Mouse (Mus musculus) left cerebral cortex, adult 8-10 months (tissue): ENCODE results near the gene Frmd6. TPM values are rescaled to one million over a fixed set of nuclear protein-coding genes. Genes with fewer than 3 reads are reported as not detected.
A peak's percentile ranks its signal among the peaks of the same experiment; 100 is the strongest.

Experiments used
- DNase-seq, 2 experiments: peaks; one replicate each; pipeline ENCODE4 v3.0.0; 2022; ENCODE audit warnings: low spot score in 2 of 2
- total RNA-seq, 4 experiments: library from RNA; stranded (reverse); gene quantifications; 2 replicates each; pipeline ENCODE4 v1.2.4; 2022

Gene Frmd6
- total RNA-seq, 4 experiments from 2014 or later = 31.3 to 40.3 (median 37.5) TPM

GRCm38 (mm10) chr12:70851342-70851960 is 26.1 kb downstream of the Frmd6 start:
- DNase-seq = no peak

- peak in 1 of 2 experiments; percentile 54 for DNase-seq
Observed at GRCm38 (mm10) chr12:70853026-70853425, 27.7 kb downstream of the Frmd6 start.

- DNase-seq = no peak
Observed at GRCm38 (mm10) chr12:70855678-70856077, 30.4 kb downstream of the Frmd6 start.

DNA sequence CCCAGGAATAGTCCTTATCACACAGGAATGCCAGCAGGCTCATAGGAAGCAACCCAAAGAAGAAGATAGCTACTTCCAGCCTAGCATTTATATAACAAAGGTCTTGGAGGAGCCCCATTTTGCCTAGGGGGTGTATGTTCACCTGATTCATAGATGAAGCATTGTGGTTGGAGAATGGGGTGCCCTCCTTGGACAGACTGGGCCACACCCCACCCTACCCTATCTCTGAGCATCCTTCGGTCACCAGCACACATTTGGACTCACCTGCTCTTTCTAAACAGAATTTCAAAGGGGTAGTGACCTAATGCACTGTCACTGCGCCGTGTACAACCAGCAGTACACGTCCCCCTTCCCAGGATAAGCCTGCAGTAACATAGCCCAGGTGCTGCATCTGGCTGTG is 31.5 kb downstream of the Frmd6 start:
- DNase-seq = no peak

DNA sequence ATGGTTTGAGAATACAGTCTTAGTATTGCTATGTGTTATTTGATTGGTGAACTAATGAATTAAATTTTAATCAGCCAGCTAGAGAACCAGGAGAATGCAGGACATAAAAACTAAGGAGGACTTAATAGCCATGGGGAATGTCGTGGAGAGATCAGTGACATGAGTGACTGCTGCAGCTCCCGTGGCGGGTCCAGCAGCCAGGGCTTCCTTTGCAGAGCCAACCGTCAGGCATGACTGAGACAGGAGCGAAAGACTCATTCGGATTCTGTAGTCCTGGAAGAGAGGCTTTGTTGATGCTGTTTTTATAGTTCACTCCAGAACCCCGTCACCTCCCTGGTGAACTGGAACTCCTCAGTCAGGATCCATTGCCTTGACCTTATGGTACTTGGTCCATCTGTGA is 38.0 kb downstream of the Frmd6 start:
- no peak for DNase-seq

- no peak for DNase-seq
Observed at GRCm38 (mm10) chr12:70867780-70868179, 42.5 kb downstream of the Frmd6 start.

DNA sequence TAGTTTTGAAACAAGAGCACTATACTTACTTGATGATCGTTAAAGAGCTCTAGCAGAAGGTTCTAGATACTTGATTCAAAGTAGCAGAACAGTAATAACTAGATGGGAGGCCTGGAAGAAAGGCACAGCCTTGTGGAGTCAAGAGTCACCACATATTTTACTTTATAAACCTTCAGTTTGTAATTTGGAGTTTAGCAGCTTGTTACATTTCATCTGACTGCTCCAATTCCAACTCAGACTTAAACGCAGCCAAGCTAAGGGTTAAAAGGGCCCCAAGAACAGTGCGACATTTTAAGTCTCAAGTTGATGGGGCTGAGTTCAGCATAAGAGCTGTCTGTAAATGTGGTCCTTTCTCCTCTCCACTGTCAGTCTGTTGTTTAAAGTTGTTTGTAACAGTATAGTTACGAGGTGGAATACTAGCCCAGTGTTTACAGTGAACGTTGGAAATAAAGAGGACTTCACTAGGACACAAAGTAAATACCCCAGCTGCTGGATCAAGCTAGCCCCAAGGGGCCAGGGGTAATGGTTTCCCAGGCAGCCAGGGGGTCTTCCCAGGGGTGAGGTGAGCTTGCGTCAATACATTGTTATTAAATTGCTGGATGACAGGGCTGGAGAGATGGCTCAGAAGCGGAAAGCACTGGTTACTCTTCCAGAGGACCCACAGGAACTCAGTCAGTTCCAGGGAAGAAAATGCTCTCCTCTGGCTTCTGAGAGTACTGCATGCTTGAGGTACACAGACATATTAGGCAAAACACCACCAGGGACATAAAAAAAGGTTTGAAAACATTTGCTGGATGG is 43.1 kb downstream of the Frmd6 start:
- DNase-seq = no peak

GRCm38 (mm10) chr12:70868988-70869291 is 43.6 kb downstream of the Frmd6 start:
- DNase-seq = no peak

- DNase-seq = no peak
Observed at GRCm38 (mm10) chr12:70873544-70873943, 48.2 kb downstream of the Frmd6 start.

- no peak for DNase-seq
Observed at GRCm38 (mm10) chr12:70876270-70876998, 51.1 kb downstream of the Frmd6 start.

DNA sequence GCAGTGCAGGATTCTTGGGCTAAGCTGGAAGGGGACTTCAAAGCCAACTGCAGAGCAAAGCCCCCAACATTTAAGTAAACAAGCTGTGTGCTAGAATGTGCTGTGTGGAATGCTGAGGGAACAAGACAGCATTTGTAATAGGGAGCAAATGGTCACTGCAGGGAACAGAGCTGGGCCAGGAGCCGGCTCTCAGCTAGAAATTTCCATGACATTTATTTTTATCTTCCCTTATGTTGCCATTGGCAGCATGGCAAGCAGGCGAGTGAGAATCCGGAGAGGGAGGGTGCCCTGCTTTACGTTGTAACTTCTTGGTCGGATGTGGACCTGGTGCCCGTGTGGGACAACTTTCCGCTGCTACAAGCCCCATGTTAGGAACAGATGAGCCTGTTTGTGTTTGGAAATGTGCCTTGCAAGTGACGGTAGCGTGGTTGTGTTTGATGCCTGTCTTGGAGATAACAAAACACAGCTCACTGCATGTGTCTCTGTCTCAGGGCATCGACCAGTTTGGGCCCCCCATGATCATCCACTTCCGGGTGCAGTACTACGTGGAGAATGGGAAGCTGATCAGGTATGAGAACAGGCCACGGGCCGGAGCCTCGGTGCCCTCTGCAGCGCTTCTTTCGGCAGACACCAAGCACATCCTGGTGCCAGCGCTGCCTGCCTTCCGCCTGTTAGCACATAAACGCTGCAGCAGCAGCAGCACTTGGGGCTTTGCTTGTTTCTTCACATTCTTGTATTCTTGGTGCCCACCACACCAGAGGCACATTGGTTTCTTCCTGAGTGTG is 52.8 kb downstream of the Frmd6 start:
- peak in 1 of 2 experiments; percentile 37 for DNase-seq

GRCm38 (mm10) chr12:70880396-70880975 is 55.2 kb downstream of the Frmd6 start:
- DNase-seq = no peak

GRCm38 (mm10) chr12:70881340-70881739 is 56.0 kb downstream of the Frmd6 start:
- DNase-seq = no peak

GRCm38 (mm10) chr12:70881854-70882253 is 56.5 kb downstream of the Frmd6 start:
- peak in 1 of 2 experiments; percentile 65 for DNase-seq

DNA sequence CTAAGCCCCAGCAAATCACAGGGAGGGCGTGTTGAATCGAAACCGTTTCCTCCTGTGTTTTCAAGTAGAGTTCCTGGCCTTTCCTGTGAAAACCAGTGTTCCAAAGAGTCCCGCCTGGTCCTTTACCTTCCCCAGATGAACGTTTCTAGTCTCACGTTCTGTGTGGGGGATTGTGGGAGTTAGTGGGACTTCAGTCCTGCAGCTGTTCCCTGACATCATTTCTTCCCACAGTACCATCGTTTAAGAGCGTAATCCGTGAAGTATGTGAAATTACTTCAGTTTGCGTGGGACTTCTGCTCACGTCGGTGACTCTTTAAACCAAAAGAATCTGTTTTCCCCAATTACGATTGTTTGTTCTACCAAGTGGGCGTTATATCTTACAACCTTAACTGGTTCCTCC is 57.8 kb downstream of the Frmd6 start:
- DNase-seq = no peak

- no peak for DNase-seq
Observed at GRCm38 (mm10) chr12:70884113-70884512, 58.8 kb downstream of the Frmd6 start.

GRCm38 (mm10) chr12:70884973-70885372 is 59.7 kb downstream of the Frmd6 start:
- no peak for DNase-seq

DNA sequence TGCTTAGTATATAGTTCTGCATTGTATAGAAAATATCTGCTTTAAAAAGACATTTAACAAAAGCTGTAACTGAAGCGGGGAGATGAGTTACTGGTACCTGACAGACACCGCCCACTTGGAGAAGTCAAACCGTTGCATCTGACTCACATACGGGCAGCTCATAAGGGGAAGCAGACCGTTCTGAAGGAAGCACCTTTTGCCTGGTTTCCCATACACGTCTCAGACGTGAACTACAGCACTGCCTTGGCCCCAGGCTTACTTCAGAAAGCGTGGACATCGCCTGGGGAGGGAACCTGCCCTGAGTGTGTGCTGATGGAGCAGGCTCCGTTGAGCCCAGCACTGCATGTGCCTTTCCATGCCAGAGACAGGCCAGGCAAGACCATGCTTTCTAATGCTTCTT is 60.3 kb downstream of the Frmd6 start:
- DNase-seq = no peak

GRCm38 (mm10) chr12:70890405-70890804 is 65.1 kb downstream of the Frmd6 start:
- DNase-seq = no peak

DNA sequence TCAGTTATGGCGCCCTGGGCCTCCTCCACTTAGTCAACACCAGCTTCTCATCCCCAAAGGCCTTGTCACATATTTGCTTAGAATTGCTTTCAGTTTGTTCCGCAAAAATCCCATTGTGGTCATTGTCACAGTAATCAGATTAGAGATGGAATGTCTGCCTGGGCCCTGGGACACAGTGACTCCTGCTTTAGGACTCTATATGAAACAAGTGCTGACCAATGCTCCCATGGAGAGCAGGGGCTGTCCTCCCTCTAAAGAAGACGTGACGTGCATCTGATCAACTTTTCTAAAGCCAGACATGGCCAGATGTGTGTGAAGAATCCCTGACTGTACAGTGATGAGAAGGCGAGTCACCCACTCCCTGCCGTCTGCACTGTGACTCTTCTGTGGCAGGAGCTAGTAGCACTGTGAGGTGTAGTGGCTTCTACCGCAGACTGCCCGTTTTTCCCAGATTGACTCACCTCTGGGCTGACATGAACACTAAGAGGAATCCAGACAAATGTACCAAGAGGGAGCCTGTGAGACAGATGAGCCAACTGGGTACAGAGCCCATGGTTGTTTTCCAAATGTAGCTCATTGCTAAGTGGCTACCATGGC is 65.7 kb downstream of the Frmd6 start:
- DNase-seq = no peak

- no peak for DNase-seq
Observed at GRCm38 (mm10) chr12:70895275-70895674, 70.0 kb downstream of the Frmd6 start.
